ENCODE assay signal across 12 mouse cellular contexts in genomic region chr4:101192241-101192976, GRCm38 (mm10).
DNase-seq lines count a peak whose midpoint lies in the region; ATAC-seq lines count a peak whose summit lies in the region.
"Had no signal": no experiment of that assay in that cellular context is flagged by ENCODE, and none has a peak within 500 bp of the region (broad histone marks: within the 10 kb centered on the region; RNA-seq: fewer than 3 reads in every experiment).

No protein-coding gene starts in this region.

- H3K9me3 ChIP-seq in kidney, embryonic 16.5 days (ENCODE audit: low read length): no peaks in the 10 kb centered on the region
- H3K9me3 ChIP-seq in hindbrain, embryonic 11.5 days (ENCODE audit: control insufficient read depth, low read length): no peaks in the 10 kb centered on the region
- H3K9me3 ChIP-seq: forebrain, embryonic 12.5 days had no signal

- H3K27me3 ChIP-seq in kidney, embryonic 16.5 days (ENCODE audit: insufficient read depth, low read length): no peaks in the 10 kb centered on the region
- no peaks in the 10 kb centered on the region for H3K27me3 ChIP-seq in hindbrain, embryonic 11.5 days (ENCODE audit: control insufficient read depth, insufficient read depth, low read length)
- H3K27me3 ChIP-seq: forebrain, embryonic 12.5 days had no signal

- no peak overlapping the region for H3K4me3 ChIP-seq in kidney, embryonic 16.5 days (ENCODE audit: low read length)
- H3K4me3 ChIP-seq in hindbrain, embryonic 11.5 days (ENCODE audit: low read depth, low read length): no peak overlapping the region
- H3K4me3 ChIP-seq: forebrain, embryonic 12.5 days had no signal

- H3K36me3 ChIP-seq in kidney, embryonic 16.5 days (ENCODE audit: insufficient read depth, low read length): peaks cover 17% of the 10 kb centered on the region; the same call in 1 of the 2 replicates
- no peaks in the 10 kb centered on the region for H3K36me3 ChIP-seq in hindbrain, embryonic 11.5 days (ENCODE audit: control insufficient read depth, insufficient read depth, low read length)
- H3K36me3 ChIP-seq: forebrain, embryonic 12.5 days had no signal

- H3K4me1 ChIP-seq in kidney, embryonic 16.5 days (ENCODE audit: insufficient read depth, low read length): peaks cover 10% of the 10 kb centered on the region
- H3K4me1 ChIP-seq in hindbrain, embryonic 11.5 days (replicated peaks; ENCODE audit: control insufficient read depth, insufficient read depth, low read length): no peaks in the 10 kb centered on the region
- H3K4me1 ChIP-seq: forebrain, embryonic 12.5 days had no signal

- DNase-seq in kidney, adult 9 months: peak; percentile 44
- DNase-seq in kidney, postnatal 4 days: no peak
- DNase-seq in c-Kit-negative CD71-positive TER-119-positive erythroid progenitor cells, embryonic 14.5 days (ENCODE audit: low read depth, low spot score): peak; percentile 36
- DNase-seq in testis, postnatal 14 days (ENCODE audit: low spot score): no peak
- no peak for DNase-seq in hindbrain, embryonic 11.5 days (ENCODE audit: low spot score)
- no peak for DNase-seq in gastrocnemius, adult 18-20 months (ENCODE audit: low spot score)
- DNase-seq: right cerebral cortex, postnatal 4 days had no signal

- H3K27ac ChIP-seq in kidney, embryonic 16.5 days (ENCODE audit: low read length): no peak overlapping the region
- no peak overlapping the region for H3K27ac ChIP-seq in hindbrain, embryonic 11.5 days (ENCODE audit: low read depth, low read length)
- H3K27ac ChIP-seq: forebrain, embryonic 12.5 days; macrophage had no signal

- peak; percentile 76 for ATAC-seq in kidney, embryonic 16.5 days (ENCODE audit: low FRiP score, low TSS enrichment)
- ATAC-seq in neutrophil, adult 5-6 weeks (ENCODE audit: extremely low read depth, insufficient number of reproducible peaks, low FRiP score, poor library complexity, severe bottlenecking): peak; percentile 83
- no peak for ATAC-seq in hindbrain, embryonic 11.5 days (ENCODE audit: low FRiP score)

- 74% methylated on average over 5 of the region's 5 CpGs for WGBS in kidney, embryonic 16.5 days
- 96% methylated on average over 5 of the region's 5 CpGs for WGBS in hindbrain, embryonic 11.5 days

- H3K4me2 ChIP-seq in kidney, embryonic 16.5 days (replicated peaks; ENCODE audit: low read depth, low read length): no peak overlapping the region
- H3K4me2 ChIP-seq in hindbrain, embryonic 11.5 days (replicated peaks; ENCODE audit: low read depth, low read length): no peak overlapping the region
- H3K4me2 ChIP-seq: forebrain, embryonic 12.5 days; heart, embryonic 11.5 days had no signal

- H3K9ac ChIP-seq in kidney, embryonic 16.5 days (replicated peaks; ENCODE audit: low read length): no peak overlapping the region
- H3K9ac ChIP-seq in hindbrain, embryonic 11.5 days (ENCODE audit: low read depth, low read length): no peak overlapping the region
- H3K9ac ChIP-seq: forebrain, embryonic 12.5 days had no signal

Comparison
In these comparisons a context has a peak if more than half of its experiments do, and no peak if none do; other contexts are left out.
1. DNase-seq: peak in kidney, adult 9 months (single experiment) and c-Kit-negative CD71-positive TER-119-positive erythroid progenitor cells, embryonic 14.5 days (single experiment); none in kidney, postnatal 4 days (0 of 2), testis, postnatal 14 days (single experiment), hindbrain, embryonic 11.5 days (single experiment) and gastrocnemius, adult 18-20 months (single experiment).